Mouse (Mus musculus): ENCODE data around the gene Tdo2.

DNA sequence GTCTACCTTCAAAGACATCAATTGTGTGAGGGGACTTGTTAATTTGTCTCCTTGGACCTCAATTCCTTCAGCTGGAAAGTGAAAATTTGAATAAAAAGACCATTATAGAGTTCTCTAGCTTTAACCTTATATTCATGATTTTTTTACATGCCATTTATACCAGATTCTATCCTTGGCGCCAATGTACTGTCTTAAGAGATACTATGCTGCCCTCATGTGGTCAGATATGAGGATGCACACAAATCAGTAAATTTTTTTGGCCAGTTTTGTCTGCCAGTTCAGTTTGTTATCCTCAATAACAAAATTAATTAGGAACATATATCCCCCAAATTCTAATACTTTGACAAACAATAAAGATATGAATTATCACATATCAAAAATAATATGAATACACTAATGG lies 51.1 kb downstream of the Tdo2 start:
- TF ChIP-seq CTCF (IDR thresholded peaks at IDR 0.05; ENCODE audit: insufficient read depth, low read length) (peak; percentile 27; the same call in 1 of the 2 replicates), POLR2A (IDR thresholded peaks at IDR 0.05; ENCODE audit: borderline replicate concordance, extremely low read depth, low read depth, low read length) (no peak)

Data from lung, adult 2 months (tissue).